Mouse (Mus musculus): ENCODE measurements around the gene 9130213A22Rik.
"Not testable (repeated sequence)": the region's sequence is repeated elsewhere in the genome, so short reads cannot be mapped to it uniquely, and the experiment has no call there.

The 9130213A22Rik gene

GRCm38 (mm10) chr11:69094697-69095429, 27.5 kb downstream of the 9130213A22Rik start, which contains the start of gene Per1:
Per1 (plus strand) TSS chr11:69095217.
- in situ Hi-C loops (cut with MboI; ENCODE audit: low sequenced_read_pairs) = no loop called here

DNA sequence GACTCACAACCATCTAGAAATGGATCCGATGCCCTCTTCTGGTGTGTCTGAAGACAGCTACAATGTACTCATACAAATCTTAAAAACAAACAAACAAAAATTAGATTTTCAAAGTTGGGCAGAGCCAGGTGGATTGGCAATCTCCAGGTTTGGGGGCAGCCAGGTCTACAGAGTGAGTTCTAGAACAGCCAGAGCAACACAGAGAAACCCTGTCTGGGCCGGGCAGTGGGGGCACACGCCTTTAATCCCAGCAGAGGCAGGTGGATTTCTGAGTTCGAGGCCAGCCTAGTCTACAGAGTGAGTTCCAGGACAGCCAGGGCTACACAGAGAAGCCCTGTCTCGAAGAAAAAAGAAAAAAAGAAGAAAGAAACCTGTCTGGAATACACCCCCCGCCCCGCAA, 28.5 kb downstream of the 9130213A22Rik start:
- in situ Hi-C loops (cut with MboI; ENCODE audit: low sequenced_read_pairs) = not testable (repeated sequence)

DNA sequence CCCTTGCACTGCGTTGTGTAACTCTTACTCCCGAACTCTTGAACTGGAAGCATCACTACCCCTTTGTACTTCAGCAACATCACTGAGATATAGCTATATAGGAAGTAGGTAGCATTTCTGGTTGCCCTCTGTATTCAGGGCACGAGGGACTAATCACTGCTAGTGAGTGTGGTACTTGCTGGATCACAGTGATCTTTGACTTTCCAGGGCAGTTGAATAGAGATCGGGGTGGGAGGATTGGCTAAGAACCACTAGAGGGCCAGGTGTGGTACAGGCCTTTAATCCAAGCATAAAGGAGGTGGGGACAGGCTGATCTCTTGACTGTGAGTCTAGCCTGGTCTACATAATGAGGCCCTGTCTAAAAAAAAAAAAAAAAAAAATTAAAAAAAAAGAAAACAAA, 29.5 kb downstream of the 9130213A22Rik start:
- in situ Hi-C loops (cut with MboI; ENCODE audit: low sequenced_read_pairs) = no loop called here

DNA sequence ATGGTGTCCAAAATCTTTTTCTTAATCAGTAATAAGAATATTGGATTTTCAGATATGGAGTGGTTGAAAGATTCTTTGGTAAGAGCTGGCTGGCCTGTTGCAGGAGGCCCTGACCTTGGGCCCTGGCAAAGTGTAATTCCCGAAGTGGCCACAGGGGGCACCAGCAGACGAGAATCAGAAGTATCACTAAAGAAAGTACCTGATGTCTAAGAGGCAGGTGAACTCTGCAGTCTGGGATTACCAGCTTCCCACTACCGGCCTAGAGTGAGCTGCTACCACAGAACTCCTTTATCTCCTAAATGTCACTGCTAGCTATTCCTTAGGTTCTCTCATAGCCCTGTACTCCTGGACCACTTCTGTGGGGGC, 30.0 kb downstream of the 9130213A22Rik start:
- in situ Hi-C loops (cut with MboI; ENCODE audit: low sequenced_read_pairs) = no loop called here

GRCm38 (mm10) chr11:69091566-69092385, 30.6 kb downstream of the 9130213A22Rik start:
- in situ Hi-C loops (cut with MboI; ENCODE audit: low sequenced_read_pairs) = no loop called here

DNA sequence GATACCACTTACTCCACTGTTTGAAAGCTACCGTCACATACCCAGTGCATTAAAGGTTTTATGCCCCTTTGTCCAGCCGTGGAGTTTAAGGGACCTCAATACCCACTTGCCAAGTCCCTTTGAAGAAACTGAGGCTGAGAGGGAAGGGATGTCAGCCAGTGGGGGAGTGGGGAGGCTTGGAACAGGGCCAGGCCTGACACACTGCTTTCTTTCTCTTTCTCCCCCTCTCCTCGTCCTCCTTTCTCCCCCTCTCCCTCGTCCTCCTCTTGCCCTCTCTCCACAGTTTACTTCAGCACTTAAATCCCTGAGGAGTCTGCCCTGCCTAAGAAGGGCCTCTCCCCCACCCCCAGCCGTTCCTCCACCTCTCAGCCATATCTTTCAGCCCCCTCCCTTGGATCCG, 32.0 kb downstream of the 9130213A22Rik start:
- in situ Hi-C loops (cut with MboI; ENCODE audit: low sequenced_read_pairs) = no loop called here

DNA sequence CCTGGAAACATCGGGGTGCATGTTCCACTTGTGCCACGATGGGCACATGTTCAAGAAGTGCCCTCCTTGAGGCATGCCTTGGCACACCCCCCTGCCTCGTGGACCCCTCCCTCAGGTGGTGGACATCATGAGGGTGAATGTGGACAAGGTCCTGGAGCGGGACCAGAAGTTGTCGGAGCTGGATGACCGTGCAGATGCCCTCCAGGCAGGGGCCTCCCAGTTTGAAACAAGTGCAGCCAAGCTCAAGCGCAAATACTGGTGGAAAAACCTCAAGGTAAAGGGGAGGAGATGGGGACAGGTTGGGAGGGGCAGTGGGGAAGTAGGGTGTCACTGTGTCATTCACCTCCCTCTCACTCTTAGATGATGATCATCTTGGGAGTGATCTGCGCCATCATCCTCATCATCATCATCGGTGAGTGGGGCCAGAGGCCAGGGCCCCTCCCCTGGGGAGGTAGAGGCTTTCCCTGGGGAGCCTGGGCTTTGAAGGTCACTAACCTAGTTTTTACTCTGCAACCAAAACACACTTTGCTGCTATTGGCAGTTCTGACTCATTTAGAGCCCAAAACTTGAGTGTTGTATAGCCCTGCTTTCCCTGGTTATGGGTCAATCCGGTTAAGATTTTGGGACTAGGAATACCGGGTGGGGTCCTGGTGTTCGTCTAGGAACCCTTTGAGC, 32.6 kb downstream of the 9130213A22Rik start:
- in situ Hi-C loops (cut with MboI; ENCODE audit: low sequenced_read_pairs) = no loop called here

GRCm38 (mm10) chr11:69088856-69089615, 33.4 kb downstream of the 9130213A22Rik start:
- in situ Hi-C loops (cut with MboI; ENCODE audit: low sequenced_read_pairs) = no loop called here

DNA sequence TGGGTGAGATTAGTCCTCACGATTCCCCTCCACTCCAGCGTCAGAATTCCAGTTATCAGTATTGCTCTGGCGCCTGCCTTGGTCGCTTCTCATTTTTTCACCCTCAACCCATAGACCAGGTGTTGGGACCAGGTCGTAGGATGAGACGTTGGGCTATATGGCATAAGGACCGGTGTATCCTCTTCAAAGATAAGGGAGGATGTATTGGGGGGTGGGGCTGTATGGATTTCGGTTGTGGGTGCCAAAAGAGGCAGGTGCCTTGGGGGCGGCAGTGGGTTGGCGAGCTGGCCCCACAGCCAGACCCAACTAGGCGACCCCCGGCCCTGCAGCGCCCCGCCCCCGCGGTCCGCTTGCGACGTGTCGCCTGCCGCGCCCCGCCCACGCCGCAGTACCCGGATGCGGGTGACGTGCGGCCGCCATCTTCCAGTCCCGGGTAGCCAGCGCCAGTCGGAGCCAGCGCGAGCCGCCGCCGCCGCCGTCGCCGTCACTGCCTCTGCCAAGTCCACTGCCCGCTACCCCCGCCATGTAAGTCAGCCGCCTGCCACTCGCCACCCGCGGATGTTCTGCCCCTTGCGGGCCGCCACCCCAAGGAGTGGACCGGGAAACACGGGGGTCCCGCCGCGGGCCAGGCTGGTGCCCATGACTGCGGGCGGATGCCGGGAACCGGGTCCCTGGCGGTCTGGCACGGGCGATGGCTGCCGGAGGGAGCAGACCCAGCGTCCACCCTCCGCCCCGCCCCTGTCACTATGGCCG, 34.1 kb downstream of the 9130213A22Rik start, which contains the start of gene Vamp2:
TSS of gene Vamp2 (plus strand) at position 388 of the 753 bp plus-strand sequence.
- in situ Hi-C loops (cut with MboI; ENCODE audit: low sequenced_read_pairs) = no loop called here

DNA sequence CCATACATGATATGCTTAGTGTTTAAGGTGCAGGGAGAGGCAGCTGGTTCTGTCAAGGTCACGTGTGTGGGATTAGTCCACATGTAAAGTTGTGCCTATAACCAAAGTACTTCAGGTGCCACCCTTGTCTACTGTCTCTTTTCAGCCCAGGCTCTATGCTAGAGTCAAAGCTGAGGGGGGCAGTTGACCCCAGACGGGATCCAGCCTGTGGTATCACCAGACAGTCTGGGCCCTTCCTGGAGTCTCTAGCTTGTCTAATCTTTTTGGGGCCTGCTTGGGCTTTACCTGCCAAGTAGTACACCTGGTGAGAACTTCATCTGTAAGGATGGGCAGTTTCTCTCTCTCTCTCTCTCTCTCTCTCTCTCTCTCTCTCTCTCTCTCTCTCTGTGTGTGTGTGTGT, 34.8 kb downstream of the 9130213A22Rik start:
- in situ Hi-C loops (cut with MboI; ENCODE audit: low sequenced_read_pairs) = no loop called here

DNA sequence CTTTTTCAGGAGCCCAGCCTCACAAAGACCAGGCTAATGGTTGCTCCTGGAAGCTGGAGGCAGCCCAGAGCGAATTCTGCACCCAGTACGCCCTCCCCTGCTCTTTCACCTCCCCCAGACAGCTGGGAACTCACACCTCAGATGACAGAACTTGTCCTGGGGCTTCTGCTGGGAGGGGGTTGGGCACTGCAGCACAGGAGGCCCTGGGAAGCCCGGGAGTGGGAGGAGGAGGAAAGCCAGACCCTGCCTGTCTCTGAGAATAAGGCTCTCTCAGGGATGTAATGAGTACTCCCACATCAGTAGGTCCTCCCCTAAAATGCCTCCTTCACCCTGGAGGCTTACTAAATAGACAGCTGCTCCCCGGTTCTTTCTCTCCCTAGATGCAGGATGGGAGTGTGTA, 35.3 kb downstream of the 9130213A22Rik start:
- in situ Hi-C loops (cut with MboI; ENCODE audit: low sequenced_read_pairs) = no loop called here

GRCm38 (mm10) chr11:69086390-69086789, 36.0 kb downstream of the 9130213A22Rik start:
- in situ Hi-C loops (cut with MboI; ENCODE audit: low sequenced_read_pairs) = no loop called here

DNA sequence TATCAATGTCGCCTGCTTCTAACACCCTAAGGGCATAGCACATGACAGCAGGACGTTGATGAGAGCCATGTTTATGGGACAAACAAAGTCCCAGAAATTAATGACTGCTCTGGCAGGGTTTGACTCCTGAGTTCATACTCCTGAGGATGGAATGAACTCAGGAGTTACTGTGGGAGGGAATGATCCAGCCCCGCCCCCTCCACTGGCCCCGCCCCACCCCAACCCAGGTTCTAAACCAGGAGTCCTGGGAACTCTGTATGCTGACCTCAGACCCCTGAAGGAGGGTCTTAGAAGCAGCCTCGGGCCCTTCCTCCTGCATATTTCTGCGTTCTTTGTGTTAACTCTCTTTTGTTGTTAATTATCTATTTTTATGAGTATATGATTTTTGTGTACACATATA, 36.8 kb downstream of the 9130213A22Rik start:
- in situ Hi-C loops (cut with MboI; ENCODE audit: low sequenced_read_pairs) = no loop called here

DNA sequence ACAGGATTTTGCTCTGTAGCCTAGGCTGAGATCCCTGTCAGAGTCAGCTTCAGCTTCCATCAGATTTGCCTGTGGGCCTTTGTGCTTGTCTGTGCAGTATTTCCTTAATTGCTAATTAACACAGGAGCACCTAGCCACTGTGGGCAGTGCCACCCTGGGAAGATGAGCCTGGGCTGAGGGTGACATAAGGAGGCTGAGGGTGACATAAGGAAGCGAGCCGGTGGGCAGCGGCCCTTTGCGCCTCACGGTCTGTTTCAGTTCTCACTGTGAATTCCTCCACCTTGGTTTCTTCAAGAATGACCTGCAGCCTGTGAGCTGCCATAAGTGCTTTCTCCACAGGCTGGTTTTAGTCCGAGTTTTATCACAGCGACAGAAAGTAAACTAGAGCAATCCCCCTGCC, 40.8 kb downstream of the 9130213A22Rik start:
- in situ Hi-C loops (cut with MboI; ENCODE audit: low sequenced_read_pairs) = no loop called here

- in situ Hi-C loops (cut with MboI; ENCODE audit: low sequenced_read_pairs) = no loop called here
Measured at GRCm38 (mm10) chr11:69080855-69081222, 41.5 kb downstream of the 9130213A22Rik start.

GRCm38 (mm10) chr11:69080102-69080854, 42.1 kb downstream of the 9130213A22Rik start:
- in situ Hi-C loops (cut with MboI; ENCODE audit: low sequenced_read_pairs) = no loop called here

- in situ Hi-C loops (cut with MboI; ENCODE audit: low sequenced_read_pairs) = no loop called here
Measured at GRCm38 (mm10) chr11:69078805-69079438, 43.5 kb downstream of the 9130213A22Rik start.

DNA sequence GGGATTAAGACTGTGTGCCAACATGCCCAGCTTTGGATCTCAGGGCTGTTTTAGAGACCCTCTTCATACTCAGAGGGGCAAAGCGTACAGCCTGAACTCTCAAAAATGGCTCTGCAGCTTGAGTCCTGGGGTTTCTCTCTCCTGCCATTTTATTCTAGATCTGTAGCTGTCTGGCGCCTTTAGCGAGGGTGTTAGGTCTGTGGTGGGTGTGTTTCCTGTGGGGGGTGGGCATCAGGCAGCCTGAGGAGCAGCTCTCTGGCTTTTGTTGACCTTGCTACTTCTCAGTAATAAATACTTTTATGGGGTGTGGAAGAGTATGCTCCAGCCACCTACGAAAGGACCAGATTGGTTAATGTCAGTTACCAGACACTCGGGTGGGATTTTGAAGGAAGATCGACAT, 44.3 kb downstream of the 9130213A22Rik start:
- in situ Hi-C loops (cut with MboI; ENCODE audit: low sequenced_read_pairs) = no loop called here

DNA sequence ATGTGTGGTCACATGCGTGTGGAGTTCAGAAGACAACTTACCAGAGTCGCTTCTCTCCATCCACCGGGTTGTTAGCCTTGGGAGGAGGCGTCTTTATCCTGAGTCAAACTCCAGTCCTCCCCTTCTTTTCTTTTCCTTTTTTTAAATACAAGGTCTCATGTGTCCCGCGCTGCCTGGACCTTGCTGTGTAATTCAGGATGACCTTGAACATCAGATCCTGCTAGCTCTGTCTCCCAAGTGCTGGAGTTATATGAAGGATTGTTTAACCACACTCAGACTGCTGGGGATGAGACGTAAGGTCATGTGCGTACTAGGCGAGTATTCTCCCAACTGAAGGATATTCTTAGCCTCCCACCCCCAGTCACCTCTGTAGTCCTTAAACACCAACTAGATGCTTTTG, 45.1 kb downstream of the 9130213A22Rik start:
- in situ Hi-C loops (cut with MboI; ENCODE audit: low sequenced_read_pairs) = no loop called here
